Mouse (Mus musculus) kidney, adult 11 months (tissue): ENCODE data around the gene Olfr332.
"Not testable (repeated sequence)": the region's sequence is repeated elsewhere in the genome, so short reads cannot be mapped to it uniquely, and the experiment has no call there.

Source experiments
- DNase-seq: peaks from one replicate; pipeline ENCODE4 v3.0.0; 2022

The Olfr332 gene

DNA sequence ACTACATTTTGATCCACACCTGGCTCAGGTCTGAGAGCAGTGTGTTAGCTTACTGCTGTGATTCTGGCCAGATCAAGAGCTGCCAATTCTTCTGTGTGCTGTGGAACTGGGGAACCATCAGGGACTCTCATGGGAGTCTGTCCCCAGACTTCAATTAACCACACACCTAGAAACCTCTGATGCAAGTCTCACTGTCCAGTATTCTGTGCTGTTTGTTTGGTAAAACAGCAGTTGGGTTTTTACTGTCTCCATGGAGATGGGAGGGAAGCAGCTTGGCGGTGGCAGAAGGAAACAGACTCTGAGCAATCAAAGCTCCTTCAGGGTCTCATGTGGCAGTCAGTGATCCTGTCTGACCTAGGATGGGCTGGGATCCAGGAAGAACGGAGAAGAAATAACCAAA lies at the start of gene Olfr332:
TSS of gene Olfr332 (minus strand) at position 101 of the 400 bp plus-strand sequence.
- no peak for DNase-seq

DNA sequence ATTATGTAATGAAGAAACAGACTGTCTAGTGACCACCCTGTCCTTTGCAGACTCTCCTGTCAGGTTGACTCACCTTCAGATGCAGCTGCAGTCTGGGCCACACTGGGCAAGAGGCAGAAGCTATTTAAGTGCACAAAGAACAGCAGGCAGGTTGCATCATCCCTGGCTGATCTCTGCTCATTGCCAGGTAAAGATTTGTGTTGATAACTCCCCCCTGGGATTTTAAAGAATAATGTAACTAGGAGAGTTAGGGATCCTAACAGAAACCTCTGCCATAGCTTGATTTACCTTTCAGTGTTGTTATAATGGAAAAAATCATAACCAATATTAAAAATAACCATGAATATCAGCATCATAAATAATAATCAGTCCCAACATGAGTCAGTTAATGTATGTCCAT lies 42.4 kb upstream of the Olfr332 start, which contains the start of gene Olfr330:
TSS of gene Olfr330 (minus strand) at position 101 of the 400 bp plus-strand sequence.
- DNase-seq = not testable (repeated sequence)

DNA sequence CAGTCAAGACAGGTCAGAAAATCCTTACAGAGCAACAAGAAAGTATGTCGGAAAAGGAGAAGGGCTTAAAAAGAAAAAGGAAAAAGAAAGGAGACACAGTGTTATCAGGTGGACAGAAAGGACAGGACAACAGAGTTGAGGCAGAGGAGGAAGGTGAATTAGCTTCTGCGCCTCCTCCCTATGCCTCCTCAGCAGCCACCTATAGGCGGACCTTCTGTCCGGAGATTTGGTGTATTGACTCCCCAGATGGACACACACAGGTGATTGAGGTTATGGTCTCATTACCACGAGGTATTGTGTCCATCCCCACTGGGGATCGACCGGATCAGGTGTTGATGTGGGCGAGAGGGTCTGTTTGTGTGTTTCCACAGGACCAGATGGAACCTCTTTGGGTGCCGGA lies 27.4 kb upstream of the Olfr332 start:
- DNase-seq = peak; percentile 14

DNA sequence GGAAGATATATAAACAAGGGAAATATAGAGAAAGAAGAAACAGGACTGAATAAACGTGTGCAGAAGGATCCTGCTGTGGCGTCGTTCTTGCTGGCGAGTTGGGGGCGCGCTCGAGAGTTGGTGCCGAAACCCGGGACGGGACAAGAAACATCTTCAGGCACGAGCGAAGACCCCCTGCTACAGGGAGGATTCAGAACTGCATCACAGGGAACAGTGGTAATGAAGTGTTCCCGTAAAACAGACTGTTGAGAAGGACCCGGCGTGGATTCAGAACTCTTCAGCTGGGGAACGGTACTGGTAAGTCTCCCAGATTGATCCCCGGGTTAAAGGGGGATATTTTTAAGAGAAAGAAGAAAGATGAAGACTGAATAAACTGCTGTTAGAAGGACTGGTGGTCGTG lies 26.6 kb upstream of the Olfr332 start:
- peak; percentile 43 for DNase-seq

DNA sequence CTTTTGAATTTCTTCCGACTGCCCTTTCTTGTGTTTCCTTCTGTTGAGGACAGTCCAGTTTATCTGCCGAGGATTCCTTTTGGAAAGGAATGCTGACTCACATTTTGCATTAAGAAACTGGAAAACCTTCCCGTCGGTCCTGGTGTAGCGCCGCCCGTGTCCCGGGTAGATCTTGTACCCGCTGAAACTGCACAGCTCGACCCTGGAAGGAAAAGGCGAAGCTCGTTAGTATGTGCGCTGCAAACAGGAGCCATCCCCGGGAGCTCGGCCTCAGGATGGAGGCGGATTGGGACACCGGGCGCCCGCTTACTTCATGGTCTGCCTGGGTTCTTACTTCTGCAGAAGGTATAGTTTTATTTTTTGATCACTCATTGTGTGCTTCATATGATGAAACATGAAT lies 16.7 kb upstream of the Olfr332 start:
- DNase-seq = not testable (repeated sequence)

DNA sequence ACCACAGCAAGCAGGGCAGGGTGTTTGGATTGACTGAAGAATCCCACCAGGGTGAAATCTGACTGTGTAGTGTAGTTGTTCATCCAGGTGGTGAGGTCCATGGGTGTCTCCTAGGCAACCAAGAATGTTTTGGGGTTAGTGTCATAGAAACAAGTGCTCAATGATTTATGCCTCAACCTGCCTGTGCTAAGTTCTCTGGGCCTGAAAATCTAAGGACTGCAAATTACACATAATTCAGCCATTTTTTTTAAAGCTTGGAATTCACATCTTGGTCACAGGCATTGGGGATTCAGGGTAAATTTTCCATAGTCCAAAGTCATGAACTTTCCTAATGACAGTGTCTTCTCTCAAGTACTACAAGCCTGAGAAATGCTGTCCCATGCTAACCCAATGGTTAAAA lies 10.1 kb upstream of the Olfr332 start, which contains the start of gene Olfr331:
TSS of gene Olfr331 (minus strand) at position 101 of the 400 bp plus-strand sequence.
- DNase-seq = not testable (repeated sequence)

DNA sequence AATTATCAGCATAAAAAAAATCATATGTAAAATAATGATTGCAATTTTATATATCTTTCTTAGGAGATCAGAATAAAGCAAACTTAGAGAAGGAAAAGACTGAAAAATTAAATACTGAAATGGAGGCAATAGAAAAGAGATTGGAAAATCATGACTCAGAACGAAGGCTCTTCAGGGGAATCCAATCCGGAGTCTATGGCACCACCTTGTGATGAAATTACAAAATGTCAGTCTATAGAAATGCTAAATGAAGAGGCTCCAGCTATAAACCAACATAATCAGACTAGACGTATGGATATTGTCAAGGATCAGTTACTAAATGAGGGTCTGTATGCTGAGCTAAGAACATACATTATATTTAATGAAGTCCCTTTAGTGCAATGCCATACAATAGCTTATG lies 6.9 kb upstream of the Olfr332 start:
- no peak for DNase-seq

DNA sequence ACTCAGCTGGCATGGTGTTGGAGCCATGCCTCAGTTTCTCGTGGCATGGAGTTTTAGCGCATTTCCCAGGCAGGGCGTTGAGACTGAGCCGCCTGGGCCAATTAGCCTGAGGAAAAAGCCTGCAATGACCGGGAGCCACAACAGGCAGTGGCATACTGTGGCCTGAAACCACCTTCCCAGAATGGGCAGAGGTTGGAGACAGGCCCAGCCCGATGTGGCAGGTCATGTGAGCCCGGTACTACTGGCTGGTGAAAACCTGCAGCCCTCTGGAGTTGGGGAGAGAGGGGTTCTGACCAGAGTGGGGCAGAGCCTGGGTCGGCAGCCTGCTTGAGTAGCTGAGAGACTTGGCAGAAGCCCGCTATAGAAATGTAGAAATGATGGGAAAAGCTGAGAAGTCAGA lies 6.4 kb upstream of the Olfr332 start:
- DNase-seq = no peak

DNA sequence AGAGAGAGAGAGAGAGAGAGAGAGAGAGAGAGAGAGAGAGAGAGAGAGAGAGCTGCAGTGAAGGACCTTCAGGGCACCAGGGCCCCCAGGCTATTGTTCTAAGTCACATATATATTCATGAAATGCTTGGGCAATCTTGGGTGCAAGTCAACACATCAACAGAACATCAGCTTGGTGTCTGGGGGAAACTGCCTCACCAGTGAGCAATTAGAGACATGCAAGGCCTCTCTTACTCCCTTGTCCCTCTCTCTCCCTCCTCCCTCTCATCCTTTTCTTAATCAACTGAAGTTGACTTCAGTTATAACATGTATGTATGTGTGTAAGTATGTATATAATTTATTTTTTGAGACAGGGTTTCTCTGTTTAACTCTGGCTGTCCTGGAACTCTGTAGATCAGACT lies 30.2 kb downstream of the Olfr332 start, which contains the start of gene Olfr30:
TSS of gene Olfr30 (minus strand) at position 101 of the 400 bp plus-strand sequence.
- DNase-seq = no peak

DNA sequence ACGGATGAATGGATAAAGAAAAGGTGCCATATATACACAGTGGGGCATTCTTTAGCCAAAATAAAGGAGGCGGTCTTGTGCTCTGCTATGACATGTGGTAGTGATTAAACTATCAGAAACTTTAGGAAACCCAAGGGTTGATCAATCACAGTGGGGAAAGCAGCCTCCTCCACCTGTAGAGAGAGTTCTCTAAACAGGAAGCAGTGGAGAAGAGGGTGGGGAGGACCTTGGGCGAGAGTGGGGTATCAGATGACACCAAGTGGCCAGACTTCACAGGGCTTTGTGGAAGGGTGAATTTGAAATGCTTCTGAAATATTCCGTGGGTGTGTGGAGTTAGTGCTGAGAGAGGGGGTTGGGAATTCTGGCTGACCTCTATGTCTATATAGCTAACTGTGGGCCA lies 38.8 kb downstream of the Olfr332 start:
- DNase-seq = no peak

DNA sequence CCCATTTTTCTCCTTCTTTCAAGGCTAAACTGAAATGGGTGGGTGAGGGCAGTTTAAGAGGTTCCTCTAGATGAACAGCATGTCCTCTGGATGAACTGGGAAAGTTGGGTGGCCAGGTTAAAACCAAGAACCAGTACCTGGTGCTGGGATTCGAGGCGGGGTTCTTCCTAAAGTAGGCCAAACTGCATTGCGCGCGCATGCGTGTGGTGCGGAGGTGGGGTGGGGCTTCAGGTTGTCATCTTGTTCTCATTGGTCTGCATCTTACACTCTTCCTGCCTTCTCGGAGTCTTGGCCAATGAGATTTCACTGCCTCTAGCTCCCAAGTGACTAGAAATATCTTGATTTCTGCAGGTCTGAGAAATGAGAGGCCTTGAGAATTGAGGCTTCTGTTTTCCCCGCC lies 39.6 kb downstream of the Olfr332 start, which contains the start of gene Lypd9:
TSS of gene Lypd9 (minus strand) at position 165 of the 400 bp plus-strand sequence.
- no peak for DNase-seq
